Mouse (Mus musculus) myocyte (in vitro differentiated cells): ENCODE measurements at regions not wholly inside any gene's neighbourhood (a gene's known extent, or its start where the extent isn't known, plus 50 kb on each side); places are given as distances from the start of the nearest gene placed in this dataset.

Experiments used
- MYOG ChIP-seq, 3 experiments: IDR thresholded peaks; one replicate each; pipeline ENCODE4 v1.6.1; 2011; ENCODE audit warnings: control low read depth in 2 of 3, low read depth in 2 of 3, mild to moderate bottlenecking in 2 of 3; ENCODE audit not compliant: insufficient read length in 2 of 3, control insufficient read depth in 1 of 3, insufficient read depth in 1 of 3
- POLR2A ChIP-seq: IDR thresholded peaks from one replicate; pipeline ENCODE4 v1.6.1; 2011; ENCODE audit warnings: low read depth, mild to moderate bottlenecking, control low read depth, moderate library complexity; ENCODE audit not compliant: insufficient read length

DNA sequence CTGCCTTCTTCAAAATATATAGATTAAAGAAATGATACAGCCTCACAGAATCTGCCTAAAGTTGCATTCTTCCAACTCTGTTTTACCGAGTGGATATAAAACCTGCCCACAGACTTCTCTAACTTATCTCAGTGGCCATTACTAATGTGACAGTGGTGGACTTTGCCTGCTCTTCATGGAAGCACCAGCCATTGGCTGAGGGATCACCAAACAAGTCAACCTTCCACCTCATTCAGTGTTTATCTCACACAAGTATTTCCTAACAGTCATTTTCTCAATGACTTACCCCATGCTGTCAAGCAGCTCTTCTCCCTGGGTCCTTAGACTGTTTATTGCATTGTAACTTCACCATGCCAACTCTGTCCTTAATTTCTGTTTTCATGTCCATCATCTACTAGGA lies 174.3 kb downstream of the Gm9733 start:
- no peak for TF ChIP-seq MYOG (IDR thresholded peaks at IDR 0.05; ENCODE audit: control insufficient read depth in 1 of 3, insufficient read depth in 1 of 3, insufficient read length in 2 of 3, low read depth in 2 of 3)
- TF ChIP-seq POLR2A: no peak
